Mouse (Mus musculus) telencephalon, adult 2 months (tissue): ENCODE data around the gene Bach2.

Experiments
- DNase-seq: peaks from one replicate; pipeline ENCODE4 v3.0.0-alpha.2; 2011; ENCODE audit warnings: low read depth, low spot score

Bach2 gene

GRCm38 (mm10) chr4:32526228-32526836 is 287.7 kb downstream of the Bach2 start:
- DNase-seq: no peak

GRCm38 (mm10) chr4:32529443-32529995 is 290.9 kb downstream of the Bach2 start:
- DNase-seq: no peak

GRCm38 (mm10) chr4:32530421-32530920 is 291.9 kb downstream of the Bach2 start:
- DNase-seq: no peak

DNA sequence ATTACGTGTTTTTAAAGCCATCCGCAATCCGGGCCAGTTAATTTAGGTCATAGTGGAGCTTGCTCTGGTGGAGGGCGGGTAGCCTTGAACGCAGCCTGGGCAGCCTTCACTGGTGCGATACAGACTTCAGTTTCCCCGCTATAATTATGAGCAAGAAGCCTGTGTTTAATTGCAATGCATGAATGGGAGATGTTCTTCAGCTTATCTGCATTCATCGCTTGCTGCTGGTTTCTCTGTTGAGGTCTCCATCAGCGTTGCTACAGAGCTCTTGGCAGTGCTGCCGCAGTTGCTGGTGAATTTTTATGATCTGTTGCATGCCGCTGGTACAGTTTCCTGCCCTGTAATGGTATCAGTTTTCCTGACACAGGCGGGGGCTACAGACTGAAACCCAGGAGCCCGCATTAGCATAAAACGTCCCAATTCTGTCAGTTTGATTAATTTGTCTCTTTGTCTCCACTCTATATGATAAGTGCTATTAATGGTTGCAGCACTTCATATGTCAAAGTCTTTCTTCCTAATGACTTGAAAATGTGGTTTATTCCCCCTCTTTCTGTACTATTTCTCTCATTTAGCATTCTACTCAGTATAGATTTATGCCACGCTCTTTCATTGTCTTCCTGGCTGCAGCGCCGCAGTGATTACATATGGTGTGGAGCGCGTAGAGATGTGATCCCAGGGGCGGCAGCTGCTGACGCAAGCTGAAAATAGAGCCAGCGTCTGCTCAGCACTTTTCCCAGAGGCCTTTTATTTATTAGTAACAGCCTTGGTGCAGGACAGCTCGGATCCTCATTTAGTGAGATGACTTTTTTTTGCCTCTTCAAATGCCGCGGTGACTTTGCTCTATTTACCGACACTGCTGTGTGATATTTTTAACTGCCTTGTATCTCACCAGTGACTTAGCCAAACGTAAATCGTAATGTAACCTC is 292.6 kb downstream of the Bach2 start:
- no peak for DNase-seq

GRCm38 (mm10) chr4:32532079-32532478 is 293.5 kb downstream of the Bach2 start:
- DNase-seq: no peak

DNA sequence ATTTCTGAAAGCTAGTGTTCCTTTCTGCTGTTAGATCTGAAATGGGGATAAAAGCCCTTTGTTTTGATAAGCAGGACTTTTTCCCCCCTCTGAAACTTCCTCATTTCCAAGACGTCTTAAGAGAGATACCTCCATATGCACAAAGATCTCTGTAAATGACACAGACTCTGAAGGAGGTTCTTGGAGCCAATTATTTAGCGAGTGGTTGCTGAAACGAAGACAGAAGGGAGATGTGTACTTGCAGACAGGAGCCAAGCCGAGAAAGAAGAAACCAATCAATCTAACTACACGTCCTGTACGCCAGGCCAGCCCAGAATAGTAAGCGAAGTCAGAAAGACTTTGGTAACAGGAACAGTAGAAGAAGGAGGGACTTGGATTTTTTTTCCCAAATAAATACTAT is 295.1 kb downstream of the Bach2 start:
- no peak for DNase-seq

- no peak for DNase-seq
These were observed 297.0 kb downstream of the Bach2 start for GRCm38 (mm10) chr4:32535626-32536025.

DNA sequence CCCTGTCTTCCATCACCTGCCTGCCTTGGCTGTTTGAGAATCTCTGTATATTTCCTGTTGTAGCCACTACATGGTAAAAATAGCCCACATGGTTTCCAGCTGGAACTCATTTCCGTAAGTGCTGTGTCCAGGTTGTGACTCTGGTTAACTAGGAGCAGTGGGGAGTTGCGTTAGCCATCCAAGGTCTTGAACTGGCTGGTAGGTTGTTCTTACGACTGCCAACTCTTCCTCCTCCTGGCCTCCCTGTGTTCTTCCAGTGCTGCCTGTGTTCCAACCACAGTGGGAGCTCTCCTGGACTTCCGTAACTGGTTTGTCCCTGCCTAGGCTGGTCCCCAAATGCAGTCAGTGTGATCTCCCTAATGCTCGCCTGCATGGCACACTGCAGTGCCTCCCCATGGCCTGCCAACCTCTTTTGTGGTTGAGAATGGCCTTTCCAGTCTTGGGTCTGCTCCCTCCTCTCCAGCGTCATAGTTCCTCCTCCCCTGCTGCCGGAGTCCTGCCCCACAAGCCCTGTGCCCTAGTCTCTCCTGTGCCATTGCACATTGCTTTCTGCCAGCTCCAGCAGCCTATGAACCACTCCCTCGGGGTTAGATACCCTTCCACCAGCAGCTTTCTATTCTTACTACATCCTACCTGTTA is 298.4 kb downstream of the Bach2 start:
- DNase-seq: no peak

GRCm38 (mm10) chr4:32538088-32538487 is 299.5 kb downstream of the Bach2 start:
- DNase-seq: no peak

DNA sequence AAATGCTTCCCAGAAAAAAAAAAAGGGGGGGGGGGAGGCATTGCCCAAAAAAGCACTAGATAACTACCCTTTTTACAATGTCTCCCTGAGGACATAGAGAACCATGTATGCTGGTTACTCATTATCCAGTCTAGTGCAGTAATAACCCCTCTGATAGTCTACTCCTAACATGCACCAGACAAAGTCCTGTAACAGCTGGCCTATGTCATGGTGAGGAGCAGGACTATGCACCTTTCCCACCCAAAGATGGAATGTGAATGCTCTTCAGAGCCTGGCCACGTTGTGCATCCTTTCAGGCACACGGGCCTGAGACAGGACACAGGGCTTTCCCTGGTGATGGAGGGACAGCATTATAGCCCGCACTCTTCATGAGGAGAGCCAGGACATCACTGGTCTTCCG is 299.9 kb downstream of the Bach2 start:
- DNase-seq: no peak

GRCm38 (mm10) chr4:32538987-32539386 is 300.4 kb downstream of the Bach2 start:
- no peak for DNase-seq

DNA sequence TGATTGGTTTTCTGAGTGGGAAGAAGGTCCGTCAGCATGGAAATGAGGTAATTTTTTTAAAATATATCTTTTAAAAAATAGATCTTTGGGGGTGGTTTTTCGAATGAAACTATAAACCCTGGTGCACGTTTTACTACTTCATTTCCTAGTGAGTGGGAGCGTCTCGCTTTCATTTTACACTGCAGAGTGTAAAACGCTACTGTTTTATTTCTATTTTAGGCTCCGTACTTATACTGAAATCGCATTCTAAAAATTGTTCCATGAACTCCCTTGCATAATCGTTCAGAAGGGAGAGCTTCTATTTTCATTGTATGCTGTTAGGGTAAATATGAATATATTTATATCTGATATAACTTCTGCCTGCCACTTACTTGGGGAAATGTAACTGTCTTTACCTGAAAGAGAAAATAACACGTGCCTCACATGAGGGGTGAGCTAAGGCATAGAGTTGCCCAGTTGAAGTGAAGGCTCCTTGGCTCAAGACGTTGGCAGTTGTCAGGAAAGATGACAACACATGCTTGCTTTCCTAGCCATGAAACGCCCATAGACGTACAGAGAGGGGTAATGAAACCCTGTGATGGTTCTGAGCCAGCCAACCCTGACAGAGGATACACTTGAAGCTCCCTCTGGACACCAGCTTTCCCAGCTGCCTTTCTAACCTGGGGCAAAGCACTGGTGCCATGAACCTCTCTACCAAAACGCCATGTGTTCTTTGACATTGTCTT is 306.4 kb downstream of the Bach2 start:
- DNase-seq: no peak

DNA sequence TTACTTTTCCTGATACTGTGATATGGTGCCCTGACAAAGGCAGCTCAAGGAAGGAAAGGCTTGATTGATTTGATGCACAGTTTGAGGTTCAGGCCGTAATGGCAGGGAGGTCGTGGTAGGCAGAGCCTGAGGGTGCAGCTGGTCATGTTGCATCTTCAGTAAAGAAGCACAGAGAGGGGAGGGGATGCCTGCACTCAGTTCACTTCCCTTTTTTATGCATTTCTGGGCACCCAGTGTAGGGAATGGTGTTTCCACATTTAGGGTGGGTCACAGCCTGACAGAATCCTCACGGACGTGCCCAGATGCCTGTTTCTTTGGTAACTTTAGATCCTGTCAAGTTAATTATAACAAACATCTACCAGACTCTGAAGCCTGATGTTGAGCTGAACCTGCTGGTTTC is 306.9 kb downstream of the Bach2 start:
- no peak for DNase-seq

GRCm38 (mm10) chr4:32549150-32549549 is 310.5 kb downstream of the Bach2 start:
- DNase-seq: no peak

DNA sequence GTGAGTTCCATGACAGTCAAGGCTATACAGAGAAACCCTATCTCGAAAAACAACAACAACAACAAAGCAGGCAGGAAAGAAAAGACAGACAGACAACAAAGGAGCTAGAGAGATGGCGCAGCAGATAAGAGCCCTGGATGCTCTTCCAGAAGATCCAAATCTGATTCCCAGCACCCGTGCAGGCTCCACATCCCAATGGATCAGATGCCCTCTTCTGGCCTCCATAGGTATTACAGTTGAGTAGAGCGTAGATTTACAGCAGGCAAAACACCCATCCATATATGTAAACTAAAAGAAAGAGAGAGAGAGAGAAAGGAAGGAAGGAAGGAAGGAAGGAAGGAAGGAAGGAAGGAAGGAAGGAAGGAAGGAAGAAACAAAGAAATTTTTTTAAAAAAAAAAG is 312.7 kb downstream of the Bach2 start:
- no peak for DNase-seq

- no peak for DNase-seq
These were observed 316.9 kb downstream of the Bach2 start for GRCm38 (mm10) chr4:32555506-32555905.

GRCm38 (mm10) chr4:32560246-32560645 is 321.6 kb downstream of the Bach2 start:
- DNase-seq: no peak

DNA sequence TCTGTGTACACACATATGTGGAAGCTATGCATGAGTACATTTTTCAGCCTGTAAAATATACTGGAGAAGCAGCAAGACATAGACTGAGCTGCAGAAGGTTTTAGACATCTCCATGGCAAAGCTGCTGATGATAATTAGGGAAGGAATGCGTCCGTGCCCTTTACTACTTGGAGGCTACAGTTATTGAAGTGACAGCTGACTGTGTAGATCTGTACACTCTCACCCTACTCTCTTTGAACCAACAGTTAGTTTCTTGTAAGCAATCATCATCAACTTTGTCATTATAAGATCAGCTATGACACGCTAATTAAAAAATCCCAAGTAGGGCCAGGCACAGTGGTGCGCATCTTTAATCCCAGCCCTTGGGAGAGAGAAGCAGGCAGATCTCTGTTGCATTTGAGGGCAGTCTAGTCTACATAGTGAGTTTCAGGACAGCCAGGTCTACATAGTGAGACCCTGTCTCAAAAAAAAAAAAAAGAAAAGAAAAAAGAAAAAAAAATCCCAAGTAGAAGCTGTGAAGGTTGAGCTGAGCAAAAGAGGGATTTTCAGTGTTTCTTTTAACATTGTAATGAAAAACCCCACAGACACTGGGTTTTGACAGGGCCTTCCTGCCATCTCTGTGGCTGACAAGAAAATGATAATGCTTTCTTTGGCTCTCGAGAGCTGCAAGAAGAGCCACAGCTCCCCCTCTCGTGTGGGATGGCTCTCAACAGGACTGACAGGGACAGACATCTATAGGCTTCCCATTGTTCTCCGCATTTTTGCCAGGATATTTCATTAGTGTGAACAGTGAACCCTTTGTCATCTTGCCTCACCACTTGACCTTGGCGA is 322.3 kb downstream of the Bach2 start:
- DNase-seq: no peak

DNA sequence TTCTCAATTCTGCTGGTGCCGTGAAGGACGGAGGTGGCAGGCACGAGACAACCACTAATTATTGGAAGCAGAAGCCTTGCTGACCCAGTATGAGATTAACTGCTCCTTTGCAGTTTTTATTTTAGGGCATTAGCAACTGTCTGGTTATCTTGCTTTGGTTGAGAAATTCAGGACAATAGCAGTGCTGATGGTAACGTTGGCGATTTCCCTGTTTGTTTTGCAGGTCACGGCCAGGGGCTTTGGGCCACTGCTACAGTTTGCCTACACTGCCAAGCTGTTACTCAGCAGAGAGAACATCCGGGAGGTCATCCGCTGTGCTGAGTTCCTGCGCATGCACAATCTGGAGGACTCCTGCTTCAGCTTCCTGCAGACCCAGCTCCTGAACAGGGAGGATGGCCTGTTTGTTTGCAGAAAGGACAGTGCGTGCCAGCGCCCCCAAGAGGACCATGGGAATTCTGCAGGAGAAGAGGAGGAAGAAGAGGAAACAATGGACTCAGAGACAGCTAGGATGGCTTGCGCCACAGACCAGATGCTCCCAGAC is 323.0 kb downstream of the Bach2 start:
- no peak for DNase-seq
